Mouse (Mus musculus): ENCODE results near the gene Sipa1l1. TPM values are rescaled to one million over a fixed set of nuclear protein-coding genes. Genes with fewer than 3 reads are reported as not detected.

Gene Sipa1l1
- polyA plus RNA-seq, 1 experiment from 2014 or later = 16.9 TPM

DNA sequence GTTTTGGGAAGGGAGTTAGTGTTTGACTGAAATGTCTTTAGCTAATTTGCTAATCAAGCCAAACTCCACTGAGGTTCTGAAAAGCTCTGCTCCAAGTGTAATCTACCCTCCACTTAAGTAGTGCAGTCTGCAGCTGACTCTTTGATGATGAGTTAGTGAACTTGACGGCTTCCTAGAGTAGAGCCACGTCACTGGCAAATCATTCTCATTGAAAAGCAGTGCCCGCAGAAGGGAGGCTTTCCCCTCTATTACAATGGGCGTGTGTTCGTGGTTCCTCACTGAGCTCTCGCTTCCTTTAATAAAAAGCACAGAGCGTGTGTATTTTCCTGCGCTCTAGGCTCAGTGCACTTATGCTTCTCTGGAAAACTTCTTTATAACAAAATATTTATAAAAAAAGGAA is 157.3 kb downstream of the Sipa1l1 start:
- Histone ChIP-seq H3K9ac (no peak overlapping the region), H3K27me3 (no peaks in the 10 kb centered on the region), H3K4me2 (no peak overlapping the region), H3K27ac (no peak overlapping the region), H3K4me3 (no peak overlapping the region), H3K36me3 (no peaks in the 10 kb centered on the region), H3K9me3 (replicated peaks) (no peaks in the 10 kb centered on the region), H3K4me1 (replicated peaks) (peaks cover 18% of the 10 kb centered on the region)
- WGBS = 60% methylated on average over 8 of the region's 8 CpGs
- ATAC-seq (replicated peaks; ENCODE audit: insufficient number of reproducible peaks, insufficient read depth, low FRiP score, low read depth) = no peak

DNA sequence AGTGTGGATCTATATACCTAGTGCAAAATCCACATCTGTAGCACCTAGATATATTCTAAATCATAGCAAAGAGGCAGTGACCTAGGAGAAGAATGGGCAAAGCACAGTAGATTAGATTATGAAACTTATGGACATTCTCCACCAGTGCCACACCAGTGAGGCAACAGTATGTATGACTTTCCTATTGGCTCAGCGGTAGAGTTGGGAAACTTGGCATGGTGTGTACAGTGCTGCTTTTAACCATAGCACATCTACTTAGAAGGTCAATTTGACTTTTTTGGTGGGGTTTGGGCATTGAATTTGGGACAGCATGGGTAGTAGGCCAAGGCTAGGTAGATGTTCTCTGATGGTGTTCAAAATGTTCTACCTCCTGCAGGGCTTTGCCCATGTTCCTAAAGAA is 159.0 kb downstream of the Sipa1l1 start:
- Histone ChIP-seq H3K4me2 (no peak overlapping the region), H3K9me3 (replicated peaks) (no peaks in the 10 kb centered on the region), H3K27ac (no peak overlapping the region), H3K4me1 (replicated peaks) (peaks cover 22% of the 10 kb centered on the region), H3K9ac (no peak overlapping the region), H3K27me3 (no peaks in the 10 kb centered on the region), H3K36me3 (no peaks in the 10 kb centered on the region), H3K4me3 (no peak overlapping the region)
- no peak for ATAC-seq (replicated peaks; ENCODE audit: insufficient number of reproducible peaks, insufficient read depth, low FRiP score, low read depth)
- WGBS = 96% methylated on average over 1 of the region's 1 CpGs

DNA sequence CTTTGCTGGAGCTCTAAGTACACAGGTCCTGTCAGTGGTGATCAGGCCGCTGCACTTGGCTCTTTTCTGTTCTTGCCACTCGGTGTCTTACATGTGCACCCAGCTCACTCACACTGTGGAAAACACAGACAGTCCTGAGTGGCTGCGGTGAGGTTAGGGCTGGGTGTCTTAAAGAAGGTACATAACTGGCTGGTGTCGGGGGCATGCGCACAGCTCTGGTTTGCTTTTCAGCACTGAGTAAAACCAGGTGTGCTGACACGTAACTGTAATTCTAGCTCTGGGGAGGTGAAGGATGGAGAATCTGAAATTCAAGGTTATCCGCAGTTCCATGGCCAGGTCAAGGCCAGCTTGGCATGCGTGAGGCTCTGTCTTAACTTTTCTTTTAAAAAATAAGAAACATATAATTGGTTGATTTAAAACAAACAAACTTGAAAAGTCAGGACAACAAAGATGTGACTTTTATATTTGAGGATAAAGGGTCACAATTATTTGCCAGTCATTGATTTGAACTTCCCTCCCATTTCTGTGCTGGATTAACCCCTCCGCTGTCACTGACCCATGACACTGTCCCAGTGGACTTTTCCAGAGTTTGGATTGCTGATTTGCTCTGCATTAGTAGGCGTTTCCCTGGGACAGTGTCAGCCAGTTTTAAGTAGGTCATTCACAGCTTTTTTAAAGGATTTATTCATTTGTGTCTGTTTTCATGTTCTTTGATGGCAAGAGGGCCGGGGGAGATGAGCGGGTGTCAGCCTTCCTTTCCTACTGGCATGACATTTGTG is 163.9 kb downstream of the Sipa1l1 start:
- H3K4me3 ChIP-seq = no peak overlapping the region
- no peak overlapping the region for H3K9ac ChIP-seq
- H3K9me3 ChIP-seq (replicated peaks) = no peaks in the 10 kb centered on the region
- H3K4me1 ChIP-seq (replicated peaks) = peaks cover 19% of the 10 kb centered on the region
- no peak overlapping the region for H3K27ac ChIP-seq
- no peak overlapping the region for H3K4me2 ChIP-seq
- H3K36me3 ChIP-seq = no peaks in the 10 kb centered on the region
- 82% methylated on average over 12 of the region's 12 CpGs for WGBS
- ATAC-seq (replicated peaks; ENCODE audit: insufficient number of reproducible peaks, insufficient read depth, low FRiP score, low read depth) = no peak
- no peaks in the 10 kb centered on the region for H3K27me3 ChIP-seq

DNA sequence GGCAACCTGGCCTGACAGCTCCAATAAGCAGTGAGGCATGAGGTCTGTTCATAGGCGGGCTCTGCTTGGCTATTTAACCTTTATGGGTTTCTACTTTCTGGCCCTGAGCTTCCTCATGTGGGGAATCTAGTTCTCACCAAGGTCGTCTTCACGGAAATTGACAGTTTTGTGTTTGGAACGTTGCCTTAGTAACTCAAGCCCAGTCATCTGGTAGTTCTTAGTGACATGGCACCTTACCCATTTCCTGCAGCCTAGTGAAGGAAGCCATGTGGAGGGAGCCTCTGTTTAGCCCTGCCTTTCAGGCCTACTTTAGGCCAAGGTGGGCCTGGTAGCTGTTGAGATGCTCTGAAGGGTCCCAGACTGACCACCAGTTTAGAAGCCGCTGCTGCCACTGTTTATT is 164.9 kb downstream of the Sipa1l1 start:
- Histone ChIP-seq H3K36me3 (no peaks in the 10 kb centered on the region), H3K9me3 (replicated peaks) (no peaks in the 10 kb centered on the region), H3K9ac (no peak overlapping the region), H3K4me3 (no peak overlapping the region), H3K27ac (no peak overlapping the region), H3K4me1 (replicated peaks) (peaks cover 21% of the 10 kb centered on the region), H3K4me2 (no peak overlapping the region), H3K27me3 (no peaks in the 10 kb centered on the region)
- ATAC-seq (replicated peaks; ENCODE audit: insufficient number of reproducible peaks, insufficient read depth, low FRiP score, low read depth) = no peak
- 80% methylated on average over 5 of the region's 5 CpGs for WGBS

- H3K36me3 ChIP-seq = no peaks in the 10 kb centered on the region
- no peak overlapping the region for H3K9ac ChIP-seq
- peaks cover 26% of the 10 kb centered on the region for H3K4me1 ChIP-seq (replicated peaks)
- H3K27me3 ChIP-seq = no peaks in the 10 kb centered on the region
- H3K27ac ChIP-seq = no peak overlapping the region
- no peak overlapping the region for H3K4me3 ChIP-seq
- 59% methylated on average over 4 of the region's 4 CpGs for WGBS
- H3K9me3 ChIP-seq (replicated peaks) = no peaks in the 10 kb centered on the region
- no peak for ATAC-seq (replicated peaks; ENCODE audit: insufficient number of reproducible peaks, insufficient read depth, low FRiP score, low read depth)
- H3K4me2 ChIP-seq = no peak overlapping the region
Measured at GRCm38 (mm10) chr12:82334550-82334949, 165.4 kb downstream of the Sipa1l1 start.

- Histone ChIP-seq H3K27ac (no peak overlapping the region), H3K27me3 (no peaks in the 10 kb centered on the region), H3K9me3 (replicated peaks) (no peaks in the 10 kb centered on the region), H3K4me1 (replicated peaks) (peaks cover 30% of the 10 kb centered on the region), H3K4me2 (no peak overlapping the region), H3K9ac (no peak overlapping the region), H3K36me3 (no peaks in the 10 kb centered on the region), H3K4me3 (no peak overlapping the region)
- WGBS = 11% methylated on average over 1 of the region's 1 CpGs
- ATAC-seq (replicated peaks; ENCODE audit: insufficient number of reproducible peaks, insufficient read depth, low FRiP score, low read depth) = 0 out of 2 replicates have a peak, but pooled peaks have one; percentile 35
Measured at GRCm38 (mm10) chr12:82335095-82335494, 166.0 kb downstream of the Sipa1l1 start.

GRCm38 (mm10) chr12:82338550-82338949 is 169.4 kb downstream of the Sipa1l1 start:
- no peaks in the 10 kb centered on the region for H3K9me3 ChIP-seq (replicated peaks)
- no peak overlapping the region for H3K27ac ChIP-seq
- H3K27me3 ChIP-seq = no peaks in the 10 kb centered on the region
- no peak for ATAC-seq (replicated peaks; ENCODE audit: insufficient number of reproducible peaks, insufficient read depth, low FRiP score, low read depth)
- H3K9ac ChIP-seq = no peak overlapping the region
- no peaks in the 10 kb centered on the region for H3K36me3 ChIP-seq
- peaks cover 22% of the 10 kb centered on the region for H3K4me1 ChIP-seq (replicated peaks)
- no peak overlapping the region for H3K4me3 ChIP-seq
- WGBS = 83% methylated on average over 4 of the region's 4 CpGs
- no peak overlapping the region for H3K4me2 ChIP-seq

- 8% methylated on average over 18 of the region's 18 CpGs for whole genome bisulfite sequencing
- Histone ChIP-seq H3K27me3 (no peaks in the 10 kb centered on the region), H3K4me1 (replicated peaks) (peaks cover 22% of the 10 kb centered on the region), H3K9ac (no peak overlapping the region), H3K4me3 (peak overlapping the region; percentile 35), H3K9me3 (replicated peaks) (no peaks in the 10 kb centered on the region), H3K27ac (peak overlapping the region; percentile 38), H3K4me2 (peak overlapping the region; percentile 62), H3K36me3 (no peaks in the 10 kb centered on the region)
- no peak for ATAC-seq (replicated peaks; ENCODE audit: insufficient number of reproducible peaks, insufficient read depth, low FRiP score, low read depth)
Measured at GRCm38 (mm10) chr12:82339221-82339861, 170.2 kb downstream of the Sipa1l1 start.

DNA sequence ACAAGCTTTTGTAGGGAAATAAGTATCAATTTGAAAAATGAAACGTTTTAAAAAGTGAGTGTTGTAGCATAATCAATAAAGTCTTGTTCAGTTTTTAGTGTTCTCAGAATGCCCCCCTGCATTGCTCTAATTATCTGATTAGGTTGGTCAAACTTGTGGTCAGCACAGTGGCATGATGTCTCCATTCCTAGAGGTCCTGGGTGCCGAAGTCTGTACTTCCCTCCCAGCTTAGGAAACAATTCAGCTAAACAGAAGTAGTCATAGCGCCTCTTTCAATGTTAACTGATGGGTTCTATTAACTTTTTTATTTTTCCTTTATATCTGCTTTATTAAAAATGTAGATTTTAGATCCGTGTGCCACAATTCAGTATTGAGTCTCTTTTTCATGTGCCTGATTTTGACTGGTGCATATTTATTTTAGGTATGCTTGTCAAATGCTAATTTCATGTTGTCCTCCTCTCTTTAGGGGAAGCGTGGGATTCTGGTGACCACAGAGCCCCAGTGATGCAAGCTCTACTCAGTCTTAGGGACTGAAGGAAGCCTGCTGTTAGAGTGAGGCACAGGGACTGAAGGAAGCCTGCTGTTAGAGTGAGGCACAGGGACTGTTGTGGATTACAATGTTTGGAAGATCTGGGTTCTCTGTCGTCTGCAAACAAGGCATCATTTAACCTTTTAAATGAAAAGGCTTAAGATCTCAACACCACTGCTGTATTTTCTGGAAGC is 171.2 kb downstream of the Sipa1l1 start:
- Histone ChIP-seq H3K4me1 (replicated peaks) (peaks cover 14% of the 10 kb centered on the region), H3K4me3 (no peak overlapping the region), H3K27ac (no peak overlapping the region), H3K36me3 (no peaks in the 10 kb centered on the region), H3K9me3 (replicated peaks) (no peaks in the 10 kb centered on the region), H3K4me2 (no peak overlapping the region), H3K9ac (no peak overlapping the region), H3K27me3 (no peaks in the 10 kb centered on the region)
- ATAC-seq (replicated peaks; ENCODE audit: insufficient number of reproducible peaks, insufficient read depth, low FRiP score, low read depth) = no peak
- WGBS = 83% methylated on average over 6 of the region's 6 CpGs

GRCm38 (mm10) chr12:82341181-82341580 is 172.1 kb downstream of the Sipa1l1 start:
- Histone ChIP-seq H3K4me1 (replicated peaks) (peaks cover 12% of the 10 kb centered on the region), H3K27me3 (no peaks in the 10 kb centered on the region), H3K27ac (no peak overlapping the region), H3K4me2 (no peak overlapping the region), H3K9ac (no peak overlapping the region), H3K4me3 (no peak overlapping the region), H3K9me3 (replicated peaks) (no peaks in the 10 kb centered on the region), H3K36me3 (no peaks in the 10 kb centered on the region)
- WGBS = 92% methylated on average over 8 of the region's 8 CpGs
- ATAC-seq (replicated peaks; ENCODE audit: insufficient number of reproducible peaks, insufficient read depth, low FRiP score, low read depth) = no peak

GRCm38 (mm10) chr12:82341696-82342095 is 172.6 kb downstream of the Sipa1l1 start:
- WGBS = 92% methylated on average over 9 of the region's 9 CpGs

More at GRCm38 (mm10) chr12:82341696-82342095, 172.6 kb downstream of the Sipa1l1 start:
- Histone ChIP-seq H3K27me3 (no peaks in the 10 kb centered on the region), H3K4me2 (no peak overlapping the region), H3K4me3 (no peak overlapping the region), H3K27ac (no peak overlapping the region), H3K9me3 (replicated peaks) (no peaks in the 10 kb centered on the region), H3K4me1 (replicated peaks) (peaks cover 12% of the 10 kb centered on the region), H3K9ac (no peak overlapping the region), H3K36me3 (no peaks in the 10 kb centered on the region)
- no peak for ATAC-seq (replicated peaks; ENCODE audit: insufficient number of reproducible peaks, insufficient read depth, low FRiP score, low read depth)

All from heart, embryonic 15.5 days (tissue).